22 mouse cellular contexts compared by ENCODE assay signal in the genomic region with DNA sequence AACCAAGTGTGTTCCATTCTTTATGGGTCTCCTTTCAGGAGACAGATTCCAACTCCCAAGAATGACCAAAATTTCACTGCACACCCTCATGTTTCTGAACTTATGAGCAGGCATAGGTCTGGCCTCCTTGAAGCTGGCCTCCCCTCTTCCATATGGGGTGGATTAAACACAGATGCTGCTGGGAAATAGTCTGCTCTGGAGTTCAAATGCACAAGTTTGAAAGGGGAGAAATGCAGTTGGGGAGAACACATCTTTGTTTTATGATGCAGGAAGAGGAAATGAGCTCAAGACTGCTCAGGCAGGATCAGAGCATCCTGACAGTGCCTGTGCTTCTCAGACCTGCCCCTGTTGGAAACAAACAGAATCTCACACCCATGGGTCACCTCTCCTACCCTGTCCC.
DNase-seq lines count a peak whose midpoint lies in the region; ATAC-seq and TF ChIP-seq lines count a peak whose summit lies in the region.
"Had no signal": no experiment of that assay in that cellular context is flagged by ENCODE, and none has a peak within 500 bp of the region (broad histone marks: within the 10 kb centered on the region; RNA-seq: fewer than 3 reads in every experiment).

No protein-coding gene starts in this region.

- no peaks in the 10 kb centered on the region for H3K36me3 ChIP-seq in kidney, postnatal 0 days (ENCODE audit: insufficient read depth, low read length)
- no peaks in the 10 kb centered on the region for H3K36me3 ChIP-seq in embryonic facial prominence, embryonic 12.5 days
- H3K36me3 ChIP-seq in limb, embryonic 10.5 days: no peaks in the 10 kb centered on the region
- H3K36me3 ChIP-seq: heart, embryonic 10.5 days; hindbrain, embryonic 15.5 days; intestine, embryonic 15.5 days; kidney, embryonic 15.5 days; midbrain, embryonic 15.5 days; neural tube, embryonic 12.5 days had no signal

- H3K27me3 ChIP-seq in kidney, postnatal 0 days (ENCODE audit: insufficient read depth, low read length): no peaks in the 10 kb centered on the region
- H3K27me3 ChIP-seq in embryonic facial prominence, embryonic 12.5 days: no peaks in the 10 kb centered on the region
- no peaks in the 10 kb centered on the region for H3K27me3 ChIP-seq in limb, embryonic 10.5 days (ENCODE audit: low read depth, poor library complexity, severe bottlenecking)
- H3K27me3 ChIP-seq: hindbrain, embryonic 15.5 days; intestine, embryonic 15.5 days; kidney, embryonic 15.5 days; midbrain, embryonic 15.5 days; neural tube, embryonic 12.5 days had no signal

- H3K9me3 ChIP-seq in kidney, postnatal 0 days (replicated peaks; ENCODE audit: low read length): no peaks in the 10 kb centered on the region
- H3K9me3 ChIP-seq in embryonic facial prominence, embryonic 12.5 days: no peaks in the 10 kb centered on the region
- H3K9me3 ChIP-seq in limb, embryonic 10.5 days (replicated peaks): no peaks in the 10 kb centered on the region
- H3K9me3 ChIP-seq: heart, embryonic 10.5 days; hindbrain, embryonic 15.5 days; intestine, embryonic 15.5 days; kidney, embryonic 15.5 days; midbrain, embryonic 15.5 days; neural tube, embryonic 12.5 days had no signal

- no peak for TF ChIP-seq CTCF in kidney, postnatal 0 days (IDR thresholded peaks at IDR 0.05; ENCODE audit: low read depth)

- H3K9ac ChIP-seq in kidney, postnatal 0 days (ENCODE audit: low read depth, low read length): no peak overlapping the region
- no peak overlapping the region for H3K9ac ChIP-seq in embryonic facial prominence, embryonic 12.5 days
- H3K9ac ChIP-seq: forebrain, postnatal 0 days; hindbrain, embryonic 15.5 days; intestine, embryonic 15.5 days; kidney, embryonic 15.5 days; midbrain, embryonic 15.5 days; neural tube, embryonic 12.5 days had no signal

- H3K4me1 ChIP-seq in kidney, postnatal 0 days (replicated peaks; ENCODE audit: insufficient read depth, low read length): no peaks in the 10 kb centered on the region
- H3K4me1 ChIP-seq in embryonic facial prominence, embryonic 12.5 days: peaks cover 4% of the 10 kb centered on the region; the same call in 1 of the 2 replicates
- peaks cover 17% of the 10 kb centered on the region for H3K4me1 ChIP-seq in limb, embryonic 10.5 days
- H3K4me1 ChIP-seq: heart, embryonic 10.5 days; hindbrain, embryonic 15.5 days; intestine, embryonic 15.5 days; midbrain, embryonic 15.5 days; neural tube, embryonic 12.5 days had no signal

- H3K4me3 ChIP-seq in kidney, postnatal 0 days (replicated peaks; ENCODE audit: low read depth, low read length): no peak overlapping the region
- H3K4me3 ChIP-seq in embryonic facial prominence, embryonic 12.5 days: no peak overlapping the region
- H3K4me3 ChIP-seq in limb, embryonic 10.5 days: no peak overlapping the region
- H3K4me3 ChIP-seq: heart, embryonic 10.5 days; hindbrain, embryonic 15.5 days; intestine, embryonic 15.5 days; kidney, embryonic 15.5 days; left cerebral cortex, adult 2 months; midbrain, embryonic 15.5 days; neural tube, embryonic 12.5 days had no signal

- H3K4me2 ChIP-seq in kidney, postnatal 0 days (ENCODE audit: low read length): no peak overlapping the region
- no peak overlapping the region for H3K4me2 ChIP-seq in embryonic facial prominence, embryonic 12.5 days (replicated peaks)
- H3K4me2 ChIP-seq: hindbrain, embryonic 15.5 days; intestine, embryonic 15.5 days; kidney, embryonic 15.5 days; midbrain, embryonic 15.5 days; neural tube, embryonic 12.5 days had no signal

- no peak for ATAC-seq in kidney, postnatal 0 days (replicated peaks; ENCODE audit: low FRiP score, low read depth)
- no peak for ATAC-seq in embryonic facial prominence, embryonic 12.5 days (ENCODE audit: insufficient number of reproducible peaks, insufficient read depth, low FRiP score, low TSS enrichment)
- ATAC-seq: forebrain, postnatal 0 days; intestine, embryonic 15.5 days; midbrain, embryonic 15.5 days had no signal

- H3K27ac ChIP-seq in kidney, postnatal 0 days: no peak overlapping the region
- H3K27ac ChIP-seq in embryonic facial prominence, embryonic 12.5 days: peak overlapping the region; percentile 12; the same call in 1 of the 2 replicates
- peak overlapping the region; percentile 85 for H3K27ac ChIP-seq in limb, embryonic 10.5 days
- H3K27ac ChIP-seq: heart, embryonic 10.5 days; hindbrain, embryonic 15.5 days; intestine, embryonic 15.5 days; kidney, embryonic 15.5 days; left cerebral cortex, adult 2 months; midbrain, embryonic 15.5 days; neural tube, embryonic 12.5 days had no signal

- DNase-seq in kidney, postnatal 0 days (ENCODE audit: low spot score): peak; percentile 8
- DNase-seq in kidney, adult 9 months: no peak
- DNase-seq in limb, embryonic 10.5 days (ENCODE audit: low spot score): peak; percentile 61
- DNase-seq in mesoderm, embryonic 11.5 days (ENCODE audit: low read depth, low spot score): peak; percentile 23
- no peak for DNase-seq in thymus, postnatal 4 days
- no peak for DNase-seq in urinary bladder, postnatal 4 days (ENCODE audit: low spot score in 2 of 2)
- no peak for DNase-seq in kidney, postnatal 36 days
- DNase-seq: adrenal gland, adult 2 months; cerebellum, adult 11-12 months; cerebellum, postnatal 14 days; forebrain, postnatal 0 days; lung, postnatal 4 days; right cerebral cortex, postnatal 25 days; spleen, adult 18-20 months had no signal

Comparison
In these comparisons a context has a peak if more than half of its experiments do, and no peak if none do; other contexts are left out.
1. DNase-seq: peak in kidney, postnatal 0 days (single experiment), limb, embryonic 10.5 days (single experiment) and mesoderm, embryonic 11.5 days (single experiment); none in kidney, adult 9 months (single experiment), thymus, postnatal 4 days (single experiment), urinary bladder, postnatal 4 days (0 of 2) and kidney, postnatal 36 days (0 of 2).